18 mouse cellular contexts compared by ENCODE assay signal in the genomic region with DNA sequence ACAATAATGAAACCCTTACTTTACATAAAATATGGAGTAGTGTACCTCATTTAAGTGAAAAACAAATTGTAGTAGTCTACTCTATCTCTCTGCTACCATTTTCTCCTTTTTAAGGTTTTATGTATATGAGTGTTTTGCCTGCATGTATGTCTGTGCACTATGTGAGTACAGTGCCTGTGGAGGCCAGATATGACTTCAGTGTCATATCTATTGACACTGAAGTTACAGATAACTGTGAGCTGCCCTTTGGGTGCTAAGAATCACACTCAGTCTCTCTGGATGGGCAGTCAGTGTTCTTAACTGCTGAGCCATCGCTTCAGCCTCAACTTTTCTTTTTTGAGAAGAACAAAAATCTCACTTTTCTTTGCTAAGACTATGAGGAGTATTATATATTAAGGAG. TPM values are rescaled to one million over a fixed set of nuclear protein-coding genes. Genes with fewer than 3 reads are reported as not detected.
A peak's percentile ranks its signal among the peaks of the same experiment; 100 is the strongest.
DNase-seq lines count a peak whose midpoint lies in the region; ATAC-seq and TF ChIP-seq lines count a peak whose summit lies in the region.
"Had no signal": no experiment of that assay in that cellular context is flagged by ENCODE, and none has a peak within 500 bp of the region (broad histone marks: within the 10 kb centered on the region; RNA-seq: fewer than 3 reads in every experiment).

No protein-coding gene starts in this region.

- no peak overlapping the region for H3K4me3 ChIP-seq in liver, embryonic 14.5 days (ENCODE audit: insufficient read depth in 1 of 2, low read depth in 2 of 2, low read length in 2 of 2)
- no peak overlapping the region for H3K4me3 ChIP-seq in midbrain, postnatal 0 days (ENCODE audit: low read depth, low read length)
- H3K4me3 ChIP-seq: forebrain, embryonic 13.5 days; megakaryocyte, embryonic 14.5 days had no signal

- H3K4me1 ChIP-seq in liver, embryonic 14.5 days (replicated peaks; ENCODE audit: control insufficient read depth in 2 of 2, insufficient read depth in 2 of 2, low read length in 1 of 2), result peaks cover 23 to 26% of the 10 kb centered on the region in 2 experiments
- no peaks in the 10 kb centered on the region for H3K4me1 ChIP-seq in midbrain, postnatal 0 days (ENCODE audit: insufficient read depth, low read length)
- H3K4me1 ChIP-seq: forebrain, embryonic 13.5 days had no signal

- ATAC-seq in erythroblast, adult 5-6 weeks (replicated peaks; ENCODE audit: low FRiP score, poor library complexity, severe bottlenecking), result peak; percentile 98
- ATAC-seq in liver, embryonic 14.5 days (ENCODE audit: insufficient read depth), result peak; percentile 100
- ATAC-seq in cerebellum, adult (ENCODE audit: insufficient number of reproducible peaks, low FRiP score, low TSS enrichment), result no peak
- no peak for ATAC-seq in midbrain, postnatal 0 days (ENCODE audit: low FRiP score)
- ATAC-seq: forebrain, embryonic 13.5 days; midbrain, embryonic 16.5 days had no signal

- peaks cover 43% of the 10 kb centered on the region for H3K36me3 ChIP-seq in liver, embryonic 14.5 days (replicated peaks; ENCODE audit: control insufficient read depth, insufficient read depth, low read depth)
- peaks cover 35% of the 10 kb centered on the region for H3K36me3 ChIP-seq in midbrain, postnatal 0 days (ENCODE audit: insufficient read depth, low read length)

- no peaks in the 10 kb centered on the region for H3K27me3 ChIP-seq in liver, embryonic 14.5 days (ENCODE audit: control insufficient read depth, insufficient read depth, low read length)
- H3K27me3 ChIP-seq in midbrain, postnatal 0 days (ENCODE audit: insufficient read depth, low read length), result no peaks in the 10 kb centered on the region
- H3K27me3 ChIP-seq: forebrain, embryonic 13.5 days; megakaryocyte, embryonic 14.5 days had no signal

- H3K9ac ChIP-seq in liver, embryonic 14.5 days (replicated peaks), result no peak overlapping the region
- H3K9ac ChIP-seq in midbrain, postnatal 0 days (replicated peaks; ENCODE audit: low read length, poor library complexity, severe bottlenecking), result no peak overlapping the region
- H3K9ac ChIP-seq: forebrain, embryonic 13.5 days had no signal

- no peak for TF ChIP-seq CTCF in liver, embryonic 14.5 days (IDR thresholded peaks at IDR 0.05; ENCODE audit: low read depth)
- TF ChIP-seq CTCF in midbrain, postnatal 0 days (IDR thresholded peaks at IDR 0.05), result no peak

- peak; percentile 96 for TF ChIP-seq EP300 in liver, embryonic 14.5 days (IDR thresholded peaks at IDR 0.05; ENCODE audit: low read depth)

- peak overlapping the region; percentile 91 for H3K27ac ChIP-seq in liver, embryonic 14.5 days
- H3K27ac ChIP-seq in midbrain, postnatal 0 days (ENCODE audit: low read depth, low read length), result no peak overlapping the region
- H3K27ac ChIP-seq: forebrain, embryonic 13.5 days had no signal

- WGBS in liver, embryonic 14.5 days (ENCODE audit: insufficient replicate concordance), result 27% methylated on average over 1 of the region's 1 CpGs
- WGBS in midbrain, postnatal 0 days, result 97% methylated on average over 1 of the region's 1 CpGs

- DNase-seq in spleen, postnatal 36 days (ENCODE audit: low spot score in 2 of 2), result peak; percentile 23 to 43
- no peak for DNase-seq in spleen, adult 18-20 months
- peak; percentile 78 to 84 (median 84) for DNase-seq in liver, embryonic 14.5 days (ENCODE audit: low read depth in 3 of 3, low spot score in 3 of 3)
- DNase-seq in midbrain, postnatal 0 days (ENCODE audit: low spot score), result no peak
- DNase-seq in layer of hippocampus, adult 9-10 months (ENCODE audit: low spot score), result no peak
- DNase-seq: adrenal gland, adult 2 months; cerebellum, adult 11-12 months; gastrocnemius, postnatal 10 days; heart, adult 18-20 months; kidney, adult 2 months; kidney, postnatal 10 days; lung, postnatal 14 days; thymus, postnatal 36 days had no signal

- peak overlapping the region; percentile 56 for H3K4me2 ChIP-seq in liver, embryonic 14.5 days (ENCODE audit: low read depth)
- no peak overlapping the region for H3K4me2 ChIP-seq in midbrain, postnatal 0 days (ENCODE audit: low read depth, low read length, poor library complexity, severe bottlenecking)
- H3K4me2 ChIP-seq: forebrain, embryonic 13.5 days had no signal

- no peaks in the 10 kb centered on the region for H3K9me3 ChIP-seq in liver, embryonic 14.5 days (ENCODE audit: control insufficient read depth, low read length)
- H3K9me3 ChIP-seq in midbrain, postnatal 0 days (ENCODE audit: low read length), result no peaks in the 10 kb centered on the region
- H3K9me3 ChIP-seq: forebrain, embryonic 13.5 days; megakaryocyte, embryonic 14.5 days had no signal

RNA-seq across cellular contexts. Expression of a gene that starts 26.9 kb away (rescaled TPM):
- total RNA-seq in erythroblast, adult 5-6 weeks (2015; ENCODE audit: low replicate concordance), result 55.4 and 66.3 TPM in 2 replicates
- total RNA-seq in erythroblast, adult 5-6 weeks (2017; ENCODE audit: low replicate concordance), result 42.4 and 45.2 TPM in 2 replicates
- 50.2 and 88.0 TPM in 2 replicates for polyA plus RNA-seq in liver, embryonic 14.5 days (2012; rRNA removed)
- 90.8 and 91.8 TPM in 2 replicates for polyA plus RNA-seq in liver, embryonic 14.5 days (2014; fragmentation: Nextera tagmentation; extraction: Ambion mirVana)
- 37.8 and 42.8 TPM in 2 replicates for total RNA-seq in midbrain, postnatal 0 days (2014; rRNA removed)
- 57.7 and 70.5 TPM in 2 replicates for polyA plus RNA-seq in midbrain, postnatal 0 days (2015; fragmentation: Nextera tagmentation; extraction: Ambion mirVana)

RNA-seq across cellular contexts. Expression of a gene that starts 26.9 kb away (rescaled TPM):
- 69.4 and 75.4 TPM in 2 replicates for total RNA-seq in erythroblast, adult 5-6 weeks (2015; ENCODE audit: low replicate concordance)
- total RNA-seq in erythroblast, adult 5-6 weeks (2017; ENCODE audit: low replicate concordance), result 84.8 and 100 TPM in 2 replicates
- polyA plus RNA-seq in liver, embryonic 14.5 days (2012; rRNA removed), result 7.2 and 10.3 TPM in 2 replicates
- polyA plus RNA-seq in liver, embryonic 14.5 days (2014; fragmentation: Nextera tagmentation; extraction: Ambion mirVana), result 35.3 and 36.9 TPM in 2 replicates
- total RNA-seq in midbrain, postnatal 0 days (2014; rRNA removed), result 51.2 and 81.5 TPM in 2 replicates
- polyA plus RNA-seq in midbrain, postnatal 0 days (2015; fragmentation: Nextera tagmentation; extraction: Ambion mirVana), result 71.3 and 84.8 TPM in 2 replicates

RNA-seq across cellular contexts. Expression of a gene that starts 44.3 kb away (rescaled TPM):
- total RNA-seq in erythroblast, adult 5-6 weeks (2015; ENCODE audit: low replicate concordance), result 64.6 and 77.6 TPM in 2 replicates
- total RNA-seq in erythroblast, adult 5-6 weeks (2017; ENCODE audit: low replicate concordance), result 28.6 and 29.4 TPM in 2 replicates
- polyA plus RNA-seq in liver, embryonic 14.5 days (2012; rRNA removed), result 157 and 292 TPM in 2 replicates
- polyA plus RNA-seq in liver, embryonic 14.5 days (2014; fragmentation: Nextera tagmentation; extraction: Ambion mirVana), result 307 and 323 TPM in 2 replicates
- 244 and 256 TPM in 2 replicates for total RNA-seq in midbrain, postnatal 0 days (2014; rRNA removed)
- polyA plus RNA-seq in midbrain, postnatal 0 days (2015; fragmentation: Nextera tagmentation; extraction: Ambion mirVana), result 408 and 415 TPM in 2 replicates

RNA-seq across cellular contexts. Expression of a gene that starts 44.6 kb away (rescaled TPM):
- 6.9 and 18.6 TPM in 2 replicates for total RNA-seq in erythroblast, adult 5-6 weeks (2015; ENCODE audit: low replicate concordance)
- 5.8 and 6.3 TPM in 2 replicates for total RNA-seq in erythroblast, adult 5-6 weeks (2017; ENCODE audit: low replicate concordance)
- polyA plus RNA-seq in liver, embryonic 14.5 days (2012; rRNA removed), result 12.6 and 18.4 TPM in 2 replicates
- polyA plus RNA-seq in liver, embryonic 14.5 days (2014; fragmentation: Nextera tagmentation; extraction: Ambion mirVana), result 17.5 and 17.7 TPM in 2 replicates
- 39.2 and 51.3 TPM in 2 replicates for total RNA-seq in midbrain, postnatal 0 days (2014; rRNA removed)
- polyA plus RNA-seq in midbrain, postnatal 0 days (2015; fragmentation: Nextera tagmentation; extraction: Ambion mirVana), result 42.9 and 49.6 TPM in 2 replicates

Comparison
In these comparisons a context has a peak if more than half of its experiments do, and no peak if none do; other contexts are left out.
1. DNase-seq: peak in spleen, postnatal 36 days (2 of 2) and liver, embryonic 14.5 days (3 of 3); none in spleen, adult 18-20 months (0 of 2), midbrain, postnatal 0 days (single experiment) and layer of hippocampus, adult 9-10 months (single experiment).
2. ATAC-seq: peak in erythroblast, adult 5-6 weeks (single experiment) and liver, embryonic 14.5 days (single experiment); none in cerebellum, adult (single experiment) and midbrain, postnatal 0 days (single experiment).